Mouse (Mus musculus): ENCODE data around the gene Gapvd1.
A peak's percentile ranks its signal among the peaks of the same experiment; 100 is the strongest.
"Not testable (repeated sequence)": the region's sequence is repeated elsewhere in the genome, so short reads cannot be mapped to it uniquely, and the experiment has no call there.

Gapvd1 gene

GRCm38 (mm10) chr2:34754551-34755358, at the start of gene Gapvd1:
Gene Gapvd1 (minus strand): TSS chr2:34755232.
- DNase-seq (ENCODE audit: low read depth, low spot score), result no peak

- DNase-seq (ENCODE audit: low read depth, low spot score), result no peak
Observed at GRCm38 (mm10) chr2:34804815-34805214, 49.8 kb upstream of the Gapvd1 start.

- DNase-seq (ENCODE audit: low read depth, low spot score), result no peak
Observed at GRCm38 (mm10) chr2:34804172-34804571, 49.1 kb upstream of the Gapvd1 start.

- no peak for DNase-seq (ENCODE audit: low read depth, low spot score)
Observed at GRCm38 (mm10) chr2:34803746-34804145, 48.7 kb upstream of the Gapvd1 start.

GRCm38 (mm10) chr2:34802565-34803245, 47.7 kb upstream of the Gapvd1 start:
- not testable (repeated sequence) for DNase-seq (ENCODE audit: low read depth, low spot score)

GRCm38 (mm10) chr2:34801516-34802482, 46.8 kb upstream of the Gapvd1 start:
- DNase-seq (ENCODE audit: low read depth, low spot score), result peak; percentile 99

GRCm38 (mm10) chr2:34800371-34800770, 45.3 kb upstream of the Gapvd1 start:
- no peak for DNase-seq (ENCODE audit: low read depth, low spot score)

GRCm38 (mm10) chr2:34799357-34800256, 44.6 kb upstream of the Gapvd1 start, which contains the start of gene Rabepk:
Gene Rabepk (minus strand): TSS chr2:34799912.
- peak; percentile 72 for DNase-seq (ENCODE audit: low read depth, low spot score)

- no peak for DNase-seq (ENCODE audit: low read depth, low spot score)
Observed at GRCm38 (mm10) chr2:34795426-34795825, 40.4 kb upstream of the Gapvd1 start.

GRCm38 (mm10) chr2:34794511-34794910, 39.5 kb upstream of the Gapvd1 start:
- DNase-seq (ENCODE audit: low read depth, low spot score), result no peak

- not testable (repeated sequence) for DNase-seq (ENCODE audit: low read depth, low spot score)
Observed at GRCm38 (mm10) chr2:34792543-34792942, 37.5 kb upstream of the Gapvd1 start.

GRCm38 (mm10) chr2:34790282-34790681, 35.2 kb upstream of the Gapvd1 start:
- DNase-seq (ENCODE audit: low read depth, low spot score), result no peak

GRCm38 (mm10) chr2:34784085-34784484, 29.1 kb upstream of the Gapvd1 start:
- no peak for DNase-seq (ENCODE audit: low read depth, low spot score)

GRCm38 (mm10) chr2:34783064-34784020, 28.3 kb upstream of the Gapvd1 start:
- DNase-seq (ENCODE audit: low read depth, low spot score), result no peak

- DNase-seq (ENCODE audit: low read depth, low spot score), result no peak
Observed at GRCm38 (mm10) chr2:34777237-34777868, 22.3 kb upstream of the Gapvd1 start.

GRCm38 (mm10) chr2:34774493-34774892, 19.5 kb upstream of the Gapvd1 start:
- DNase-seq (ENCODE audit: low read depth, low spot score), result no peak

GRCm38 (mm10) chr2:34773673-34774072, 18.6 kb upstream of the Gapvd1 start:
- no peak for DNase-seq (ENCODE audit: low read depth, low spot score)

GRCm38 (mm10) chr2:34772252-34773235, 17.5 kb upstream of the Gapvd1 start:
- DNase-seq (ENCODE audit: low read depth, low spot score), result no peak

All from telencephalon, adult 2 months (tissue).